Mouse (Mus musculus): ENCODE data around the gene Rprml.
"Not testable (repeated sequence)": the region's sequence is repeated elsewhere in the genome, so short reads cannot be mapped to it uniquely, and the experiment has no call there.

Rprml gene

DNA sequence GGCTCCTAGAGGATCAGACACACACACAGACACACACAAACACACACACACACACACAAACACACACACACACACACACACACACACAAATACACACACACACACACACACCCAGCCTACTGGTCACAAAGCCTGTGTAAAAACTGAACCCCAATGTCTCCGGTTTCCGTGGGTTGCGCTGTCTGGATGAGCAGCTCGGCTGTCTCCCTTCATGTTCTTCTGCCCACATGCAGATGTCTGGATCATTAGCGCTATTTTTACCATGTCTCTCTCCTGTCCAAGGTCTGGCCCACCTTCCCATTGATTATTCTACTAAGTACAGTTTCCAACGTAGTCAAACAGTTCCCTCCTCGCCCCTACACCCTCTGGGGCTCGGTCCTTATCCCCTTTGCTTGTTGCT is 13.7 kb downstream of the Rprml start:
- DNase-seq (ENCODE audit: low spot score) = no peak

DNA sequence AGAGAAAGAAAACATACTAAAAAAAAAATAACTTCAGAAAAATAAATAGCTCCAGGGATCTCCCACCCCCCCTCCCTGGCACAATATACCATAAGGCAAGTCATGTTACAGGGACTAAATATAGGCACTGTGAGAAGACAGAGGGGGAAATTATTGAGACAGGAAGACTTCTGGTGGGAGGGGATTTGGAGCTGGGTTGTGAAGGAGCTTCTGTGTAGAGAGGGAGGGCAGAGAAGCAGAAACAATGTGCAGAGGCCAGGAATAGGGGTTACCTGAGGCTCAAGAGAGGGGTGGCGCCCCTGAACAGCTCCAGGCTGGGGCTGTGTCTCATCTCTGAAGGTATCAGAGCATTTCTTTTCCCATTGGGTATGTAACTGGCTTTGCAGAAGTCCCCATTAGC is 16.3 kb downstream of the Rprml start:
- DNase-seq (ENCODE audit: low spot score) = peak; percentile 47

DNA sequence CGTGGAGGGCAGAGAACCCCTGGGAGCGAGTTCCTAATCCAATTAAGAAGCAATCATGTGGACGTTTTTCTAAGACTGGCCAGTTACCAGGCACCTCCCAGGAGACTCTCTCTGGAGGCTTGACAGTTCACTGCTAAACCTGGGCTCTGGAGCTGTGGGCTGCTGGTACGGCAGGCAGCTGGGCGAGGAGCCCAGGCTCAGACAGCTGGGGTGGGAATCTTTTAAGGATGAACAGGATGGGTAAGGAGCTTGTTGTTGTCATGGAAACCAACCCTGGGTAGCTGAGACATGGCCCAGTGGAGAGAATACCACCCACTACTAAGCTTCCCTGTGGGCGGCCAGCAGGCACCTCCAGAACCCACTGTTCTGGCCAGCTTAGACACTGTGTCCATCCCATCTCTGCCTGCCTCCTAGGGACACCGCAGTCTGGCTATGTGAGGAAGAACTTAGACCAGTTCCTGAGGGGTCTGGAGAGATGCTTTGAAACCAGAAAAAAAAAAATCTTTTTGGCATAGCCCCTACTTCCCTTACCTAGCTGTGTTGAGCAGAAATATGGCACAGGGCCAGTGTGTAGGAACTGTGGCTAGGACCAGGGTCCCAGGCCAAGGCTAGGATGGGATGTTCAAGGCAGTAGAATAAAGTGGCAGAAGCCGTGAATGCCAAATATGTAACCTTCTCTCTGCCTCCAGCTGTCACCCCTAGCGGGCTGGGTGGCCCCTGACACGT is 17.0 kb downstream of the Rprml start:
- DNase-seq (ENCODE audit: low spot score) = peak; percentile 89

DNA sequence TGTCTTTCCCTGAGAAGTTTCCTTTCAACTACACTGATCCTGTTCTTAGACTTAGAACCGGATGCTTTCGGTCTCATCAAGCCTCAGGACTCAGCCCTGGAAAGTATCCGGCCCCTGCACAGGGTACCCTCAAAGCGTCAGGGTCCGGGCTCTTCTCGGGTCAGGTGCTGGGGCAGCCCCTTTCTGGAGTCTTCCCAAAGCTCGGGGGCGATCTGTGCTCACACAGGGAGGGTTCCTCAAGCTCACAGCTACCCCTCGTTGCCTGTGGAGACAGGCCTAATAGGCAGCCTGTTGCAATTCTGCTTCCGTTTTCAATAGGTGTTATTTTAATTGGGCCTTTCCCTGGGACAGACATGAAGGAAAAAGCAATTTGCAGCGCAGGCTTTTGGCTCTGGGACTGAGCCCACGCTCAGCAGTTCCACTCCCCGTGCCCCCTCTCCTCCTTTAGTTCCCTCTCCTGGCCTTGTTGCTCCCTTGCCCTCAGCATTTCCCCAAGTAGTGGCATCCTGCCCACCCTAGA is 17.6 kb downstream of the Rprml start:
- no peak for DNase-seq (ENCODE audit: low spot score)

DNA sequence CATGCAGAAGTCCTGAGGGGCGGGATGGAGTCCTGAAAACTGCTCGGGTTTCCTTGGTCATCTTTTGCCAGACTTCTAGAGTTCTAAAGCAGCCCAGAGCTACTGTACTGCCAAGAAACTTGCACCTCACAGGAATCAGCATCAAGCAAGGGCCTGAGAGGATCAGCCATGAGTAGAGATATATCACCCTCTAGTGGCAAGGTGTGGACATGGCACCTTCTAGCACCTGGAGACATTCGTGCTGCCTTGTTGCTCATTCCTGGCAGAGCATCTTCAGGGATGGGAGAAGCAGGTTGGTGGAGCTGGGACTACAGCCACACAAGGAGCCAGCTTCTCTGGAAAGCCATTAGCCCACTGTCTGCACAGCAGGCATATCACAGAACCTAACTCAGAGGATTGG is 26.2 kb downstream of the Rprml start:
- DNase-seq (ENCODE audit: low spot score) = peak; percentile 73

DNA sequence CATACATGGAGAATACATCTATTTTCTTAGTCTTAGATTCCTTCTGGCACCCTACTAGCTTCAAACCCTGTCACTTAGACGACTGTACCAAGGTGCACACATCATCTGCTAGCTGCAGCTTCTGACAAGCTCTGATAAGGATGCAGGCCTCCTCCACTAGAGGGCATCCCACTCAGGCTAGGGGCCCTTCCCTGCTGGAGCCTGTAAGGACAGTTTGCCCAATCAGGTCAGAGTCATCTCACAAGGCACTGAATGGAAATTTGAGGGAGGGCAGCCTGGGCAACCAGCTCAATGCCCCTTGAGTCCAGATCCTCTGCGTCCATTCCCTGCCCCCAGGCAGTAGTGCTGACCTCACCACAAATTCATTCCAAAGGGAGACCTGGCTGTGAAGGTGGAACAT is 27.7 kb downstream of the Rprml start:
- DNase-seq (ENCODE audit: low spot score) = not testable (repeated sequence)

DNA sequence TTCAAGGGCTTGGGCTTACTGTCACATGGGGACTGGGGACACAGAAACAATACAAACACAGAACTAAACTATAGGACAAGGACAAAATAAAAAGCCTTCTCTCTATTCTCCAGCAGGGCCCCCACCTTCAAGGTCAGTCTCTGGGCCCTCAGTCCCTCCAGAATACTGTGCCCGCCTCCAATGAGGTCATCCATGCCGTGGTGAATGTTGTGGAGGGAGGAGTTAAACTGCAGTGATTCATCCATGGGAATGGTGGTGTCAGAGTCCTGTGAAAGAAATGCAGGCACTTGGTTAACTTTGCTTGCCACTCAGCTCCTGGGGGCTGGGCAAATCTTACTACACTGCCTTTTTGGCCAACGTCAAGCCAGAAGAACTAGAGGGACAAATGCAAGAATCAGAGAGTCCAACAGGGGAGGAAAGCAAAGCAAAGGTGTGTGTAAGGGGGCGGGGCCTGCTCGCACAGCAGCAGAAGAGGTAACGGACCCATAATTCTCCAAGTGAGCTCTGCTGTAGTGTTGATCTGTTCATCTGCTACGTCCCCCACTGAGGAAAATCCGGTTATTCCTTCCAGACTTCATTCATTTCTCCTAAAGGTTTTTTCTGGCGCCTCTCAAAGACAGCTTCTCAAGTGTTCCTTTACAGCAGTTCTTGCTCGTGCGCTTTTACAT is 34.4 kb downstream of the Rprml start:
- no peak for DNase-seq (ENCODE audit: low spot score)

DNA sequence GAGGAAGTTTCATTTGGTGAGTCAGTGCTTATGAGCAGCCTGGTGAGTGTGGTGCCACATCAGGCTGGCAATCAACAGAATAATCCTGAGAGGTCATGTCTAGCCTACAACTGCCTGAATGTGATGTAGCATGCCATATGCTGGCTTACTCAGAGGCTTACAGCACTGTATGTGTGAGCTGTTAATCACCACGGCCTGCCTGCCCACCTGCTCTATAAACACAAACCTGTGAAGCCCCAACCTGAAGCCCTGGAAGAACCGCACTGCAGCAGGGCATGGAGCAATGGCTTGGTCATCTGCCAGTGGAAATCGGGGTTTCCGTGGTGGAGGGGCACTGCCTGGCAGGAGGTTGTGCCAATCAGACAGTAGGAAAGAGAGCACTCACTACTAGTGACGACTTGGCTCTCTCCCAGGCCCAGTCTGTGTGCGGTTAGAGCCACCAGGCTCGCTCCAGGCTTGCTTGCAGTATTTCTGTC is 35.9 kb downstream of the Rprml start:
- no peak for DNase-seq (ENCODE audit: low spot score)

DNA sequence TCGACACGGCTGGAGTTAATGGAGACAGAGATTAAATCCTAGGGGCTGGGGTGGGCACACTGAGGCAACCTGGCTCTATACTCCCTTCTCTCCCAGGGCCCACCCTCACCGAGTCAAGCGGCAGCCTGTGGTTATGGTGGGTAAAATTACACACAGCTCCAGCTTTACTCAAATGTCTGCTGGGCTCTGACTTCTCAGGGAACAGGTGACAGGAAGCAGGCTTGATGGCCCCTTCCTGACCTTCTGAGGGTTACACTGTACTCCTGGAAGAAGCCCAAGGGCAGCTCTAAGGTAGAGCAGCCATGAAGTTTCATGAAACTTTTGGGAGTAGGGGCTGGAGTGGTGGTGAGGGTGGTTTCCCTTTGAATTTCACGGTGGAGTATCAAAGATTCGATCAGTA is 37.3 kb downstream of the Rprml start:
- no peak for DNase-seq (ENCODE audit: low spot score)

DNA sequence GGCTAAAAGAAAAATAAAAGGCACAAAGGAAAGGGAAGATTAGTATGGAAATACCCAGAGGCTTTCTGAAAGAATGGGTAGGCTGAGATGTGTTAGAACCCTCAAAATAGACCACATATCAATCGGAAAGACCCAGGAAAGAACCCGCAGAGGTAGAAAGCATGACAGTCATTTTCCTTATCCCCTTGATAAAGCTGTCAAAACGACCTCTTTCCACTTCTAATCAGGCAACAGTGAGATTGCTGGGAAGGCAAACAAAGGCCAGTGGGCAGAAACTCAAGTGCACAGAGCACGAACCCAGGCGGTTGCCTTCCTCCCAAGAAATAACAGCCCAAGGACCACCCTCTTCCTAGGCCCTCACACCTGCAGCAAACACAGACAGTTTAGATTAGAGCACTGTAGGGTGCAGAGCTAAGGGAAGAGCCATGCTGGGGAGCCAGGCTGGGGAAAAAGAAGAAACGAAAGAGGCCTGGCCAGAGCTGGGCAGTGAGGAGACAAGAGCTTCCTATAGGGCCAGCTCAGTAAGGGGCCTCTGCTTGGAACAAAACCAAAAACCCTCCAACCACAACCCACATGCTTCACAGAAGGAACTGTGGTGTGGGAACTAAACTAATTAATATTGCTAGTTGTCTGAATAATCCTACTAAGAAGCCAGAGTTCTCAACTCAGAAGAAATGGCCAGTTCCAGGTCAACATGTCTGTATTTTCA is 39.1 kb downstream of the Rprml start:
- no peak for DNase-seq (ENCODE audit: low spot score)

DNA sequence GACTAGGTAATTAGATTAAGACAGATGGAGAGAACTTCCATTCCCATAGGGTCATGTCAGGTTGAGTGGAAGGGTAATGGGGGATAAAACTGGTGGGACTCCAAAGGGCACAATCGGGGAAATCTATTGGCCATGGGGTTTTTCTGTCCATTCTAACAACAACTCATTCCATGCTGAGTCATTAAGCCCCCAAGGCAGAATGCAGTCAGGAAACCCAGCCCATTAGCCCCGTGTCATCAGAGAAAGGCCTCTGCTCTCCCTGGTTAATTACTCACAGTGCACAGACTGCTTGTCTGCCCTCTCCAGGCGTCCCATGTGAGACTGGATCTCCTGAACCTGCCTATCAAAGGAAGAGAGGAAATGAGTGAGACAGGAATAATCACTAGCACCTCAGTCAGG is 39.6 kb downstream of the Rprml start:
- DNase-seq (ENCODE audit: low spot score) = no peak

DNA sequence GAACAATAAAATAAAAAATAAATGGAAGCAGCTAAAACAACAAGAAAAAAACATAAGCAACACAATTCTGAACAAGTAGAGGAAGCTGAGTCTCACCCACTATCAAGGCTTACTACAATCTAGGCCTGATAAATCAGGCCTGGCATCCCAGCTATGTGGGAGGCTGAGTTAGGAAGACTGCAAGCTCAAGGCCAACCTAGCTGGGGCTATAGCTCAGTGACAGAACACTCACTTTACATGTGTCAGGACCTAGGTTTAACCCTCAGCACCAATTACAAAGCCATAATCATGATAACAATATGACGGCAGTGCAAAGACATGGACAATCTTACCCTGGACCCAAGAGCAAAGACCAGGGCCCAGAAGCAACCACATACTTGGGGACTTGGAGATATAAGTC is 41.7 kb downstream of the Rprml start:
- DNase-seq (ENCODE audit: low spot score) = no peak

DNA sequence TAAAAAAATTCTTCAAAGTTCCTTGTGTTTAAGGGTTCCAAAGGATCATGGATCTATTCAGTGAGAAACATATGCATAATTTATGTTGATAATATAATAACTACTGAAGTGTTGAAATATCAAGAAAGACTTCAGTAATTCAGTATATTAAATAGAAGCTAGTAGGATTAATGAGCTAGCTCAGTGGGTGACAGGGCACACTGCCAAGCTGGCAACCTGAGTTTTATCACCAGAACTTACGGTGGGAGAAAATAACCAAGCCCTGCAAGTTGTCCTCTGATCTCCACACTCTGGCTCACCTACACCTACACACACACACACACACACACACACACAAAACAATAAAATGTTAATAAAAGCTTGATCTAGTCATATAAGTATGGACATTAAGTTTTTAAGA is 43.9 kb downstream of the Rprml start:
- no peak for DNase-seq (ENCODE audit: low spot score)

DNA sequence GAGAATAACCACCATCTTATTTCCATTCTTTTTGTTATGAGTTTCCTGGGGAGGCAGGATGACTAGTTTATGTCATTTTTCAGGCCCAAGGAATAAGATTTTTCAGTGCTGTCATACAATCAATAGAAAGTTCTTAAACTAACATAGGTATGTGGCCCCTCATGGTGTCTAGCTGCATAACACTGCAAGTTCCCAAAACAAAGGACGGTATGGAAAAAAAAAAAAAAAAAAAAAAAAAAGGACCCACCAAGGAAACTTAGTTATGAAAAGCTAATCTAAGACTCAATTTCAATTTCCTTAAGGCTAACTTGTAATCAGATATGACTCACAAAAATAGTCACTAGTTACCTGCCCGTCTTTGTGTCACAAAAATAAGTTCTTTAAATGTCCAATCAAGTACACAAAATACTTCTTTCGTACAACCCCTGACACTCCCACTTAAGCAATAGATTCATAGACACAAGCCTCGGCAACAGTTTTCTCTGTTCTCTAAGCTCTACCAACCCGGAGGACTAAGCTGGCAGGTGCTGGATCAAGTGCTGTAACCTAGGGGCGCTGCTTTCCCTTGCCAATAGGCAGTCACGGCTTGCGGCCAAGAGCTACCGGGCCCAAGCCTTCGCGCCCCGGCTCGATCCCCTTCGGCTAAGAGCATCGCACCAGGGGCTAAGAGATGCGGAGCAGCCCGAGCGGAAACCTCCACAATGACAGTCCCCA is 47.6 kb downstream of the Rprml start:
- DNase-seq (ENCODE audit: low spot score) = no peak

DNA sequence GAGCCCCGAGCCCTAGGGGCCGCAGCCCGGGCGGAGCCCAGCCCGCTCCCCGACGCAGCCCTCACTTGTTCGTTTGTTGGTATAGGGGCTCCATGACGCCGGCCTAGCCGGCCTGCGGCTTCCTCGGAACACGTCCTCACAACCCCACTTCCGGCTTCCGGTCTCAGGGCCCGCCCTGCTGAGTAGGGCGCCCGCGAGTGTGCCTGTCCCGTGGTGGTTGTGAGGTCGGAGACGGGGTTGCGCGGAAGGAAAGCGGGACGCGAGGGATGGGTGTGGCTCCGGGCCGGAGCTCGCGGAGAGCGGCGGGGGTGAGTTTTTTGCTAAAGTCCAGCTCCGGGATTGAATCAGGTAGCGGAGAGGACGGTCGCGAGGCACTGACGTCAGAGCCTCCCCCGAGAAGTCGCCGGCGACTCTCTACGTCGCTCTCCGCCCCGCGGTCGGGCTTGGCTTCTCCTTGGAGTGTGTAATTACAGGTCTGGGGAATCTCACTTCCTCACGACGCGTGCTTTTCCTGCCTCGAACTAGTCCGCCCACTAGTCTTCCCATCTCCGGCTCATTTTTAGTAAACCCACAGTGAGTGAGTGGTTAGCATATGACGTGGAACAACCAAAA is 48.3 kb downstream of the Rprml start, which contains the start of gene Gosr2:
TSS of gene Gosr2 (minus strand) at position 334 of the 612 bp plus-strand sequence.
- DNase-seq (ENCODE audit: low spot score) = peak; percentile 79

DNA sequence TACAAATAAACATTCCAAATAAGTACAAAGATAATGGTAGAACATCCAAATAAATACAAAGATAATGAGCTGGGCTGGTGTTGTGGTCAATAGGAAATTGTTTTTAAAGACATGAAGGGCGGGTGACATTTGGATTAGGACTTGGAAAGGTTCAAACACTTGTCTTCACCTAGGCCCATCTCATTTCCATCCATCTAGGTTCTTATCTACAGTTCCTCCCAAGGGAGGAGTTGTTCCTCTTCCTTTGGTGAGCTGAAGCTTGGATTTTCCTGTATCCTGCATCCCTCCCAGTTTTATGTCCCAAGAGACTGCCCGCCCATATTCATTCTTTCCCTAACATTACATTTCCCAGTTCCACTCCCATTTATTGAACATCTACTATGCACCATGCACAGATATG is 48.9 kb downstream of the Rprml start:
- no peak for DNase-seq (ENCODE audit: low spot score)

All from left cerebral cortex, adult 11 months (tissue).